In the genomic region with DNA sequence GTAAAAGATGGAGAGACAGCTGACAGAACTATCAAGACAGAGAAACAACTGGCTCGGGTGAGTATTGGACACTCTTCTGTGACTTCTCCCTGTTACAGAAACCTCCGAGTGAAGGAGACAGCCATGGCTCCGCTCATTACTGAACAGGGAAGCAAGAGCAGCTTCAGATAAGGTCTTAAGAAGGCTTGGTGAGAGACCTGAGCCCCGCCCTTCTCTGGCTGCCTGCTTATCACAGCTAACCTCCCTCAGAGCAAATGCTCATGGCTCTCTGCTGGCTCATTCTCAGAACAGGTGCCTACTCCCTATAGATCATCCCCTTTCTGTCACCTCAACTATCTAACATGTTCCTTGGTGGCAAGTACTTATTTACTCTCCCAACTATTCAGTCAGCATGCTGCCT, we compare ENCODE assay signal across 27 mouse cellular contexts. TPM values are rescaled to one million over a fixed set of nuclear protein-coding genes. Genes with fewer than 3 reads are reported as not detected.
DNase-seq lines count a peak whose midpoint lies in the region; ATAC-seq and TF ChIP-seq lines count a peak whose summit lies in the region.
"Had no signal": no experiment of that assay in that cellular context is flagged by ENCODE, and none has a peak within 500 bp of the region (broad histone marks: within the 10 kb centered on the region; RNA-seq: fewer than 3 reads in every experiment).

No protein-coding gene starts in this region.

- ATAC-seq in liver, embryonic 11.5 days (replicated peaks; ENCODE audit: low FRiP score), result peak; percentile 67; the same call in 1 of the 2 replicates
- ATAC-seq in megakaryocyte progenitor cell, adult 5-6 weeks (replicated peaks; ENCODE audit: poor library complexity), result peak; percentile 69
- ATAC-seq in midbrain, postnatal 0 days (ENCODE audit: low FRiP score), result no peak
- ATAC-seq: forebrain, postnatal 0 days; hindbrain, embryonic 16.5 days had no signal

- no peaks in the 10 kb centered on the region for H3K27me3 ChIP-seq in liver, embryonic 11.5 days (replicated peaks; ENCODE audit: control insufficient read depth, insufficient read depth, low read length)
- H3K27me3 ChIP-seq in midbrain, postnatal 0 days (ENCODE audit: insufficient read depth, low read length), result 0 out of 2 replicates have a peak, but pooled peaks cover 4% of the 10 kb centered on the region
- H3K27me3 ChIP-seq in limb, embryonic 10.5 days (ENCODE audit: low read depth, poor library complexity, severe bottlenecking), result no peaks in the 10 kb centered on the region
- H3K27me3 ChIP-seq: embryonic facial prominence, embryonic 12.5 days; forebrain, embryonic 12.5 days; hindbrain, embryonic 12.5 days had no signal

- no peak for TF ChIP-seq CTCF in midbrain, postnatal 0 days (IDR thresholded peaks at IDR 0.05)

- peak; percentile 4 for DNase-seq in MEL-GATA-1-ER (ENCODE audit: extremely low read depth, low read depth)
- peak; percentile 23 for DNase-seq in c-Kit-positive CD71-positive TER-119-negative erythroid progenitor cells, embryonic 14.5 days (ENCODE audit: low read depth)
- DNase-seq in liver, embryonic 11.5 days (ENCODE audit: low spot score), result no peak
- DNase-seq in midbrain, postnatal 0 days (ENCODE audit: low spot score), result no peak
- no peak for DNase-seq in left cerebral cortex, adult 8-10 months (ENCODE audit: low spot score in 2 of 2)
- DNase-seq in limb, embryonic 10.5 days (ENCODE audit: low spot score), result no peak
- no peak for DNase-seq in natural killer cell, adult 2 months (ENCODE audit: low spot score in 2 of 2)
- DNase-seq: adrenal gland, postnatal 10 days; cerebellum, adult 2 months; cerebellum, postnatal 10 days; embryo, embryonic 11 days; forebrain, postnatal 0 days; gastrocnemius, adult 2 months; gastrocnemius, postnatal 36 days; heart, adult 18-20 months; heart, postnatal 10 days; heart, postnatal 4 days had no signal

- H3K4me1 ChIP-seq in liver, embryonic 11.5 days (replicated peaks; ENCODE audit: control insufficient read depth, insufficient read depth, low read length), result no peaks in the 10 kb centered on the region
- no peaks in the 10 kb centered on the region for H3K4me1 ChIP-seq in midbrain, postnatal 0 days (ENCODE audit: insufficient read depth, low read length)
- no peaks in the 10 kb centered on the region for H3K4me1 ChIP-seq in limb, embryonic 10.5 days
- H3K4me1 ChIP-seq: embryonic facial prominence, embryonic 12.5 days; forebrain, embryonic 12.5 days; heart, embryonic 10.5 days; hindbrain, embryonic 12.5 days had no signal

- H3K9me3 ChIP-seq in liver, embryonic 11.5 days (ENCODE audit: control insufficient read depth, low read length), result no peaks in the 10 kb centered on the region
- H3K9me3 ChIP-seq in midbrain, postnatal 0 days (ENCODE audit: low read length), result no peaks in the 10 kb centered on the region
- no peaks in the 10 kb centered on the region for H3K9me3 ChIP-seq in limb, embryonic 10.5 days (replicated peaks)
- H3K9me3 ChIP-seq: embryonic facial prominence, embryonic 12.5 days; forebrain, embryonic 12.5 days; heart, embryonic 10.5 days; hindbrain, embryonic 12.5 days had no signal

- H3K4me3 ChIP-seq in liver, embryonic 11.5 days (ENCODE audit: low read depth, low read length), result no peak overlapping the region
- H3K4me3 ChIP-seq in midbrain, postnatal 0 days (ENCODE audit: low read depth, low read length), result no peak overlapping the region
- no peak overlapping the region for H3K4me3 ChIP-seq in limb, embryonic 10.5 days
- H3K4me3 ChIP-seq: embryonic facial prominence, embryonic 12.5 days; forebrain, embryonic 12.5 days; gastrocnemius, adult 2 months; heart, embryonic 10.5 days; hindbrain, embryonic 12.5 days had no signal

- H3K27ac ChIP-seq in liver, embryonic 11.5 days (ENCODE audit: low read depth, low read length), result no peak overlapping the region
- H3K27ac ChIP-seq in midbrain, postnatal 0 days (ENCODE audit: low read depth, low read length), result no peak overlapping the region
- H3K27ac ChIP-seq in limb, embryonic 10.5 days, result no peak overlapping the region
- H3K27ac ChIP-seq: embryonic facial prominence, embryonic 12.5 days; forebrain, embryonic 12.5 days; gastrocnemius, adult 2 months; heart, embryonic 10.5 days; hindbrain, embryonic 12.5 days had no signal

- 31% methylated on average over 4 of the region's 4 CpGs for WGBS in liver, embryonic 11.5 days
- 81% methylated on average over 4 of the region's 4 CpGs for WGBS in midbrain, postnatal 0 days
- WGBS in limb, embryonic 10.5 days, result 77% methylated on average over 4 of the region's 4 CpGs

- no peaks in the 10 kb centered on the region for H3K36me3 ChIP-seq in liver, embryonic 11.5 days (ENCODE audit: control insufficient read depth, insufficient read depth, low read length)
- H3K36me3 ChIP-seq in midbrain, postnatal 0 days (ENCODE audit: insufficient read depth, low read length), result no peaks in the 10 kb centered on the region
- H3K36me3 ChIP-seq in limb, embryonic 10.5 days, result no peaks in the 10 kb centered on the region
- H3K36me3 ChIP-seq: embryonic facial prominence, embryonic 12.5 days; forebrain, embryonic 12.5 days; heart, embryonic 10.5 days; hindbrain, embryonic 12.5 days had no signal

- no peak overlapping the region for H3K4me2 ChIP-seq in liver, embryonic 11.5 days
- no peak overlapping the region for H3K4me2 ChIP-seq in midbrain, postnatal 0 days (ENCODE audit: low read depth, low read length, poor library complexity, severe bottlenecking)
- H3K4me2 ChIP-seq: embryonic facial prominence, embryonic 12.5 days; forebrain, embryonic 12.5 days; hindbrain, embryonic 12.5 days had no signal

- H3K9ac ChIP-seq in liver, embryonic 11.5 days (ENCODE audit: low read depth, low read length), result no peak overlapping the region
- H3K9ac ChIP-seq in midbrain, postnatal 0 days (replicated peaks; ENCODE audit: low read length, poor library complexity, severe bottlenecking), result no peak overlapping the region
- H3K9ac ChIP-seq: embryonic facial prominence, embryonic 12.5 days; forebrain, embryonic 12.5 days; forebrain, postnatal 0 days; hindbrain, embryonic 12.5 days had no signal

RNA-seq across cellular contexts. Expression of gene Gm9195, which starts 23.2 kb away (rescaled TPM):
- not detected in 2 replicates for polyA plus RNA-seq in liver, embryonic 11.5 days (2014; fragmentation: Nextera tagmentation; extraction: Ambion mirVana)
- not detected in 2 replicates for total RNA-seq in megakaryocyte progenitor cell, adult 5-6 weeks (2015)
- not detected in 2 replicates for total RNA-seq in megakaryocyte progenitor cell, adult 5-6 weeks (2017)
- not detected in 2 replicates for total RNA-seq in midbrain, postnatal 0 days (2014; rRNA removed)
- not detected in 2 replicates for polyA plus RNA-seq in midbrain, postnatal 0 days (2015; fragmentation: Nextera tagmentation; extraction: Ambion mirVana)
- not detected for total RNA-seq in left cerebral cortex, adult 8-10 months (2022)
- polyA plus RNA-seq in limb, embryonic 10.5 days (2016; fragmentation: Nextera tagmentation; extraction: Ambion mirVana), result not detected in 2 replicates
- total RNA-seq: adrenal gland, postnatal 10 days; adrenal gland, postnatal 4 days; ES-E14; forebrain, postnatal 0 days; gastrocnemius, adult 2 months; gastrocnemius, postnatal 36 days; heart, adult 18-20 months; heart, postnatal 10 days; heart, postnatal 4 days had no signal
- polyA plus RNA-seq: brain, embryonic 14.5 days; cerebellum, adult 2 months; embryonic facial prominence, embryonic 12.5 days; forebrain, embryonic 12.5 days; forebrain, postnatal 0 days; heart, embryonic 10.5 days; heart, embryonic 14.5 days; hindbrain, embryonic 12.5 days; hindbrain, embryonic 16.5 days had no signal

Comparison
In these comparisons a context has a peak if more than half of its experiments do, and no peak if none do; other contexts are left out.
1. DNase-seq: peak in MEL-GATA-1-ER (single experiment) and c-Kit-positive CD71-positive TER-119-negative erythroid progenitor cells, embryonic 14.5 days (single experiment); none in liver, embryonic 11.5 days (single experiment), midbrain, postnatal 0 days (single experiment), left cerebral cortex, adult 8-10 months (0 of 2), limb, embryonic 10.5 days (single experiment) and natural killer cell, adult 2 months (0 of 2).